Mouse (Mus musculus): Measurements from ENCODE around the gene Gm18596. TPM values are rescaled to one million over a fixed set of nuclear protein-coding genes. Genes with fewer than 3 reads are reported as not detected.
"Not testable (repeated sequence)": the region's sequence is repeated elsewhere in the genome, so short reads cannot be mapped to it uniquely, and the experiment has no call there.

Gene Gm18596
- total RNA-seq (2012; rRNA removed), result not detected in 2 replicates
- not detected for polyA plus RNA-seq (2012; ENCODE audit: insufficient read depth in 1 of 2, insufficient read length in 2 of 2, low read depth in 1 of 2, low replicate concordance in 2 of 2, missing spikeins in 1 of 2)

GRCm38 (mm10) chr10:77741924-77742688 is at the start of gene Gm18596:
Gm18596 (minus strand) TSS chr10:77742638.
- H3K79me2 ChIP-seq (ENCODE audit: control insufficient read depth, insufficient read depth, low read length, poor library complexity); H3K36me3 ChIP-seq (ENCODE audit: control insufficient read depth in 1 of 2, insufficient read depth in 2 of 2, low read length in 2 of 2); H3K9me3 ChIP-seq (replicated peaks; ENCODE audit: insufficient read depth, low read length); H3K4me1 ChIP-seq (ENCODE audit: control insufficient read depth in 1 of 2, insufficient read depth in 2 of 2, low read length in 2 of 2); H3K9ac ChIP-seq (ENCODE audit: control insufficient read depth, low read depth, low read length, poor library complexity, severe bottlenecking); DNase-seq (ENCODE audit: low read depth, low spot score); H3K27ac ChIP-seq (ENCODE audit: control insufficient read depth, low read depth, low read length); H3K4me3 ChIP-seq (ENCODE audit: control insufficient read depth in 1 of 2, insufficient read depth in 1 of 2, low read depth in 2 of 2, low read length in 2 of 2): not testable (repeated sequence)
- peaks cover 4 to 12% of the 10 kb centered on the region in 2 experiments for H3K27me3 ChIP-seq (ENCODE audit: control insufficient read depth in 1 of 2, insufficient read depth in 2 of 2, low read length in 2 of 2)

- H3K9me3 ChIP-seq (replicated peaks; ENCODE audit: insufficient read depth, low read length), result no peaks in the 10 kb centered on the region
- H3K27me3 ChIP-seq (ENCODE audit: control insufficient read depth in 1 of 2, insufficient read depth in 2 of 2, low read length in 2 of 2), result no peaks in the 10 kb centered on the region; a peak in 1 of 4 replicates
- H3K9ac ChIP-seq (ENCODE audit: control insufficient read depth, low read depth, low read length, poor library complexity, severe bottlenecking), result no peak overlapping the region
- TF ChIP-seq KAT2A (conservative IDR thresholded peaks at IDR 0.05; ENCODE audit: low read depth, low read length), result no peak
- TF ChIP-seq MAFK (IDR thresholded peaks at IDR 0.05; ENCODE audit: borderline replicate concordance, low read depth, low read length), result no peak
- no peak for TF ChIP-seq POLR2A (IDR thresholded peaks at IDR 0.05; ENCODE audit: control insufficient read depth in 1 of 2, insufficient read depth in 1 of 2, low read depth in 1 of 2, low read length in 2 of 2, poor library complexity in 1 of 2)
- no peak for TF ChIP-seq ETS1 (IDR thresholded peaks at IDR 0.05; ENCODE audit: low read depth, low read length)
- no peak for TF ChIP-seq GATA1 (IDR thresholded peaks at IDR 0.05; ENCODE audit: low read depth, low read length)
- no peak for TF ChIP-seq POLR2AphosphoS2 (IDR thresholded peaks at IDR 0.05; ENCODE audit: low read length)
- TF ChIP-seq MYC (IDR thresholded peaks at IDR 0.05; ENCODE audit: low read depth, low read length), result no peak
- no peak for TF ChIP-seq UBTF (IDR thresholded peaks at IDR 0.05; ENCODE audit: borderline replicate concordance, insufficient read depth, low read depth, low read length)
- H3K4me3 ChIP-seq (ENCODE audit: control insufficient read depth in 1 of 2, insufficient read depth in 1 of 2, low read depth in 2 of 2, low read length in 2 of 2), result no peak overlapping the region
- no peak for DNase-seq (ENCODE audit: low read depth, low spot score)
- H3K27ac ChIP-seq (ENCODE audit: control insufficient read depth, low read depth, low read length), result no peak overlapping the region
- no peaks in the 10 kb centered on the region for H3K79me2 ChIP-seq (ENCODE audit: control insufficient read depth, insufficient read depth, low read length, poor library complexity)
- H3K4me1 ChIP-seq (ENCODE audit: control insufficient read depth in 1 of 2, insufficient read depth in 2 of 2, low read length in 2 of 2), result no peaks in the 10 kb centered on the region
- H3K36me3 ChIP-seq (ENCODE audit: control insufficient read depth in 1 of 2, insufficient read depth in 2 of 2, low read length in 2 of 2), result no peaks in the 10 kb centered on the region
Observed at GRCm38 (mm10) chr10:77788621-77789020, 46.2 kb upstream of the Gm18596 start.

GRCm38 (mm10) chr10:77787876-77788275 is 45.4 kb upstream of the Gm18596 start, which contains the start of gene Gm7137:
Gm7137 (minus strand) TSS chr10:77788200.
- H3K4me1 ChIP-seq (ENCODE audit: control insufficient read depth in 1 of 2, insufficient read depth in 2 of 2, low read length in 2 of 2); H3K9ac ChIP-seq (ENCODE audit: control insufficient read depth, low read depth, low read length, poor library complexity, severe bottlenecking); H3K4me3 ChIP-seq (ENCODE audit: control insufficient read depth in 1 of 2, insufficient read depth in 1 of 2, low read depth in 2 of 2, low read length in 2 of 2); H3K36me3 ChIP-seq (ENCODE audit: control insufficient read depth in 1 of 2, insufficient read depth in 2 of 2, low read length in 2 of 2); DNase-seq (ENCODE audit: low read depth, low spot score); H3K79me2 ChIP-seq (ENCODE audit: control insufficient read depth, insufficient read depth, low read length, poor library complexity); H3K27me3 ChIP-seq (ENCODE audit: control insufficient read depth in 1 of 2, insufficient read depth in 2 of 2, low read length in 2 of 2); H3K9me3 ChIP-seq (replicated peaks; ENCODE audit: insufficient read depth, low read length); H3K27ac ChIP-seq (ENCODE audit: control insufficient read depth, low read depth, low read length): not testable (repeated sequence)

GRCm38 (mm10) chr10:77783396-77783795 is 41.0 kb upstream of the Gm18596 start:
- not testable (repeated sequence) for H3K27ac ChIP-seq (ENCODE audit: control insufficient read depth, low read depth, low read length); H3K4me3 ChIP-seq (ENCODE audit: control insufficient read depth in 1 of 2, insufficient read depth in 1 of 2, low read depth in 2 of 2, low read length in 2 of 2); H3K36me3 ChIP-seq (ENCODE audit: control insufficient read depth in 1 of 2, insufficient read depth in 2 of 2, low read length in 2 of 2); H3K9me3 ChIP-seq (replicated peaks; ENCODE audit: insufficient read depth, low read length); DNase-seq (ENCODE audit: low read depth, low spot score); H3K9ac ChIP-seq (ENCODE audit: control insufficient read depth, low read depth, low read length, poor library complexity, severe bottlenecking); H3K79me2 ChIP-seq (ENCODE audit: control insufficient read depth, insufficient read depth, low read length, poor library complexity); H3K27me3 ChIP-seq (ENCODE audit: control insufficient read depth in 1 of 2, insufficient read depth in 2 of 2, low read length in 2 of 2); H3K4me1 ChIP-seq (ENCODE audit: control insufficient read depth in 1 of 2, insufficient read depth in 2 of 2, low read length in 2 of 2)

- H3K4me1 ChIP-seq (ENCODE audit: control insufficient read depth in 1 of 2, insufficient read depth in 2 of 2, low read length in 2 of 2); H3K9ac ChIP-seq (ENCODE audit: control insufficient read depth, low read depth, low read length, poor library complexity, severe bottlenecking); H3K27ac ChIP-seq (ENCODE audit: control insufficient read depth, low read depth, low read length); DNase-seq (ENCODE audit: low read depth, low spot score); H3K79me2 ChIP-seq (ENCODE audit: control insufficient read depth, insufficient read depth, low read length, poor library complexity); H3K36me3 ChIP-seq (ENCODE audit: control insufficient read depth in 1 of 2, insufficient read depth in 2 of 2, low read length in 2 of 2); H3K27me3 ChIP-seq (ENCODE audit: control insufficient read depth in 1 of 2, insufficient read depth in 2 of 2, low read length in 2 of 2); H3K4me3 ChIP-seq (ENCODE audit: control insufficient read depth in 1 of 2, insufficient read depth in 1 of 2, low read depth in 2 of 2, low read length in 2 of 2); H3K9me3 ChIP-seq (replicated peaks; ENCODE audit: insufficient read depth, low read length): not testable (repeated sequence)
Observed at GRCm38 (mm10) chr10:77782442-77782841, 40.0 kb upstream of the Gm18596 start, which contains the start of gene Gm3250. Gm3250 (minus strand) TSS chr10:77782542.

- not testable (repeated sequence) for H3K36me3 ChIP-seq (ENCODE audit: control insufficient read depth in 1 of 2, insufficient read depth in 2 of 2, low read length in 2 of 2); H3K27me3 ChIP-seq (ENCODE audit: control insufficient read depth in 1 of 2, insufficient read depth in 2 of 2, low read length in 2 of 2); H3K9ac ChIP-seq (ENCODE audit: control insufficient read depth, low read depth, low read length, poor library complexity, severe bottlenecking); H3K4me3 ChIP-seq (ENCODE audit: control insufficient read depth in 1 of 2, insufficient read depth in 1 of 2, low read depth in 2 of 2, low read length in 2 of 2); H3K9me3 ChIP-seq (replicated peaks; ENCODE audit: insufficient read depth, low read length); DNase-seq (ENCODE audit: low read depth, low spot score); H3K79me2 ChIP-seq (ENCODE audit: control insufficient read depth, insufficient read depth, low read length, poor library complexity); H3K27ac ChIP-seq (ENCODE audit: control insufficient read depth, low read depth, low read length); H3K4me1 ChIP-seq (ENCODE audit: control insufficient read depth in 1 of 2, insufficient read depth in 2 of 2, low read length in 2 of 2)
Observed at GRCm38 (mm10) chr10:77776844-77777243, 34.4 kb upstream of the Gm18596 start, which contains the start of gene Gm7138. Gm7138 (minus strand) TSS chr10:77776944.
